Mouse (Mus musculus): ENCODE data around the gene Evi5l. TPM values are rescaled to one million over a fixed set of nuclear protein-coding genes. Genes with fewer than 3 reads are reported as not detected.
A peak's percentile ranks its signal among the peaks of the same experiment; 100 is the strongest.

The Evi5l gene
- polyA plus RNA-seq, 1 experiment from 2014 or later, result 60.4 TPM

GRCm38 (mm10) chr8:4259805-4260170, 93.4 kb downstream of the Evi5l start:
- peak overlapping the region; percentile 94 for H3K27ac ChIP-seq (replicated peaks)
- H3K4me2 ChIP-seq (replicated peaks), result 0 out of 2 replicates have a peak overlapping the region, but pooled peaks have one; percentile 71
- H3K4me3 ChIP-seq, result no peak overlapping the region
- 82% methylated on average over 4 of the region's 4 CpGs for WGBS
- peak overlapping the region; percentile 90 for H3K9ac ChIP-seq (replicated peaks)
- H3K27me3 ChIP-seq, result no peaks in the 10 kb centered on the region
- no peaks in the 10 kb centered on the region for H3K9me3 ChIP-seq
- peaks cover 27% of the 10 kb centered on the region for H3K4me1 ChIP-seq
- H3K36me3 ChIP-seq, result peaks cover 72% of the 10 kb centered on the region
- no peak for ATAC-seq (ENCODE audit: low FRiP score, low read depth)

Other genes with a start within 250 kb of the Evi5l start
- not detected in 2 replicates for gene Cd209b, start 239.7 kb upstream of the Evi5l start, polyA plus RNA-seq (2016; fragmentation: Nextera tagmentation; extraction: Ambion mirVana)
- 0.52 and 0.66 TPM in 2 replicates for gene Cd209c, start 211.8 kb upstream of the Evi5l start, polyA plus RNA-seq (2016; fragmentation: Nextera tagmentation; extraction: Ambion mirVana)
- not detected in 2 replicates for gene Cd209f, start 60.7 kb upstream of the Evi5l start, polyA plus RNA-seq (2016; fragmentation: Nextera tagmentation; extraction: Ambion mirVana)
- gene Cd209g, start 32.5 kb upstream of the Evi5l start, polyA plus RNA-seq (2016; fragmentation: Nextera tagmentation; extraction: Ambion mirVana), result not detected in 2 replicates
- gene Prr36, start 50.9 kb downstream of the Evi5l start, polyA plus RNA-seq (2016; fragmentation: Nextera tagmentation; extraction: Ambion mirVana), result 37.1 and 47.6 TPM in 2 replicates
- 0.13 TPM in 2 replicates for gene Lrrc8e, start 60.3 kb downstream of the Evi5l start, polyA plus RNA-seq (2016; fragmentation: Nextera tagmentation; extraction: Ambion mirVana)
- 45.1 and 48.4 TPM in 2 replicates for gene Map2k7, start 72.2 kb downstream of the Evi5l start, polyA plus RNA-seq (2016; fragmentation: Nextera tagmentation; extraction: Ambion mirVana)
- gene Gm49320, start 72.3 kb downstream of the Evi5l start, polyA plus RNA-seq (2016; fragmentation: Nextera tagmentation; extraction: Ambion mirVana), result 1.5 and 1.6 TPM in 2 replicates
- 5.0 and 5.3 TPM in 2 replicates for gene Tgfbr3l, start 81.6 kb downstream of the Evi5l start, polyA plus RNA-seq (2016; fragmentation: Nextera tagmentation; extraction: Ambion mirVana)
- 61.9 and 63.0 TPM in 2 replicates for gene Snapc2, start 86.5 kb downstream of the Evi5l start, polyA plus RNA-seq (2016; fragmentation: Nextera tagmentation; extraction: Ambion mirVana)
- gene Ctxn1, start 92.7 kb downstream of the Evi5l start, polyA plus RNA-seq (2016; fragmentation: Nextera tagmentation; extraction: Ambion mirVana), result 170 TPM in 2 replicates
- 54.9 and 57.8 TPM in 2 replicates for gene Timm44, start 109.3 kb downstream of the Evi5l start, polyA plus RNA-seq (2016; fragmentation: Nextera tagmentation; extraction: Ambion mirVana)
- 23.0 and 24.8 TPM in 2 replicates for gene Ccl25, start 158.6 kb downstream of the Evi5l start, polyA plus RNA-seq (2016; fragmentation: Nextera tagmentation; extraction: Ambion mirVana)
- gene Elavl1, start 158.8 kb downstream of the Evi5l start, polyA plus RNA-seq (2016; fragmentation: Nextera tagmentation; extraction: Ambion mirVana), result 294 and 302 TPM in 2 replicates

All from midbrain, embryonic 12.5 days (tissue).